In genomic region chr7:64192261-64192943, GRCm38 (mm10) we compare ENCODE assay signal across 8 mouse cellular contexts. TPM values are rescaled to one million over a fixed set of nuclear protein-coding genes. Genes with fewer than 3 reads are reported as not detected.
DNase-seq lines count a peak whose midpoint lies in the region; ATAC-seq and TF ChIP-seq lines count a peak whose summit lies in the region.

No protein-coding gene starts in this region.

- H3K9ac ChIP-seq in hindbrain, embryonic 11.5 days (ENCODE audit: low read depth, low read length) = no peak overlapping the region
- no peak overlapping the region for H3K9ac ChIP-seq in heart, adult 2 months (ENCODE audit: low read depth, low read length)
- H3K9ac ChIP-seq in stomach, embryonic 15.5 days = no peak overlapping the region
- no peak overlapping the region for H3K9ac ChIP-seq in forebrain, postnatal 0 days

- H3K4me1 ChIP-seq in hindbrain, embryonic 10.5 days (replicated peaks) = peaks cover 14% of the 10 kb centered on the region
- H3K4me1 ChIP-seq in hindbrain, embryonic 11.5 days (replicated peaks; ENCODE audit: control insufficient read depth, insufficient read depth, low read length) = no peaks in the 10 kb centered on the region
- peaks cover 8% of the 10 kb centered on the region for H3K4me1 ChIP-seq in heart, adult 2 months (ENCODE audit: control insufficient read depth, insufficient read depth, low read length)
- H3K4me1 ChIP-seq in stomach, embryonic 15.5 days = peaks cover 15% of the 10 kb centered on the region
- no peaks in the 10 kb centered on the region for H3K4me1 ChIP-seq in forebrain, postnatal 0 days (ENCODE audit: insufficient read depth)

- no peak overlapping the region for H3K4me2 ChIP-seq in hindbrain, embryonic 11.5 days (replicated peaks; ENCODE audit: low read depth, low read length)
- 0 out of 2 replicates have a peak overlapping the region, but pooled peaks have one; percentile 24 for H3K4me2 ChIP-seq in stomach, embryonic 15.5 days
- H3K4me2 ChIP-seq in forebrain, postnatal 0 days (ENCODE audit: low read depth) = no peak overlapping the region

- no peak overlapping the region for H3K4me3 ChIP-seq in hindbrain, embryonic 10.5 days
- H3K4me3 ChIP-seq in hindbrain, embryonic 11.5 days (ENCODE audit: low read depth, low read length) = no peak overlapping the region
- H3K4me3 ChIP-seq in heart, adult 2 months = no peak overlapping the region; the same call in 1 of the 2 replicates
- no peak overlapping the region for H3K4me3 ChIP-seq in stomach, embryonic 15.5 days (replicated peaks)
- no peak overlapping the region for H3K4me3 ChIP-seq in forebrain, postnatal 0 days (ENCODE audit: low read depth, low read length)

- peak overlapping the region; percentile 30; the same call in 1 of the 2 replicates for H3K27ac ChIP-seq in hindbrain, embryonic 10.5 days
- no peak overlapping the region for H3K27ac ChIP-seq in hindbrain, embryonic 11.5 days (ENCODE audit: low read depth, low read length)
- H3K27ac ChIP-seq in heart, adult 2 months = no peak overlapping the region; the same call in 1 of the 2 replicates
- H3K27ac ChIP-seq in stomach, embryonic 15.5 days = peak overlapping the region; percentile 52
- H3K27ac ChIP-seq in forebrain, postnatal 0 days (ENCODE audit: low read depth, low read length) = no peak overlapping the region

- peak; percentile 48 for TF ChIP-seq CTCF in heart, adult 2 months (IDR thresholded peaks at IDR 0.05)
- no peak for TF ChIP-seq CTCF in forebrain, postnatal 0 days (IDR thresholded peaks at IDR 0.05; ENCODE audit: low read depth)

- intact Hi-C loops in heart, adult 2 months (cut with DNase I) = no loop called here

- no peaks in the 10 kb centered on the region for H3K79me2 ChIP-seq in heart, adult 2 months (replicated peaks; ENCODE audit: control insufficient read depth, insufficient read depth, low read length)

- DNase-seq in hindbrain, embryonic 10.5 days (ENCODE audit: low spot score) = no peak
- DNase-seq in hindbrain, embryonic 11.5 days (ENCODE audit: low spot score) = no peak
- peak; percentile 51 for DNase-seq in 3T3-L1 (ENCODE audit: low read depth, low spot score)
- peak; percentile 31 for DNase-seq in adrenal gland, adult 2 months
- DNase-seq in heart, adult 2 months = peak; percentile 66 to 71
- peak; percentile 43 for DNase-seq in kidney, postnatal 14 days
- DNase-seq in forebrain, postnatal 0 days = no peak

- TF ChIP-seq POLR2A in heart, adult 2 months (IDR thresholded peaks at IDR 0.05; ENCODE audit: insufficient read depth, low read depth, low read length) = no peak

- TF ChIP-seq EP300 in heart, adult 2 months (IDR thresholded peaks at IDR 0.05; ENCODE audit: insufficient read depth, low read depth, low read length) = no peak

- no peaks in the 10 kb centered on the region for H3K9me3 ChIP-seq in hindbrain, embryonic 10.5 days
- no peaks in the 10 kb centered on the region for H3K9me3 ChIP-seq in hindbrain, embryonic 11.5 days (ENCODE audit: control insufficient read depth, low read length)
- H3K9me3 ChIP-seq in stomach, embryonic 15.5 days = no peaks in the 10 kb centered on the region
- H3K9me3 ChIP-seq in forebrain, postnatal 0 days (ENCODE audit: low read length) = no peaks in the 10 kb centered on the region

- WGBS in hindbrain, embryonic 10.5 days = 78% methylated on average over 14 of the region's 14 CpGs
- WGBS in hindbrain, embryonic 11.5 days = 78% methylated on average over 14 of the region's 14 CpGs
- 35% methylated on average over 14 of the region's 14 CpGs for WGBS in heart, adult 2 months
- 26% methylated on average over 14 of the region's 14 CpGs for WGBS in stomach, embryonic 15.5 days
- 67% methylated on average over 14 of the region's 14 CpGs for WGBS in forebrain, postnatal 0 days

- no peaks in the 10 kb centered on the region for H3K27me3 ChIP-seq in hindbrain, embryonic 10.5 days (ENCODE audit: insufficient read depth, poor library complexity, severe bottlenecking)
- H3K27me3 ChIP-seq in hindbrain, embryonic 11.5 days (ENCODE audit: control insufficient read depth, insufficient read depth, low read length) = no peaks in the 10 kb centered on the region
- H3K27me3 ChIP-seq in heart, adult 2 months (ENCODE audit: control insufficient read depth, insufficient read depth, low read length) = no peaks in the 10 kb centered on the region; the same call in 1 of the 2 replicates
- H3K27me3 ChIP-seq in stomach, embryonic 15.5 days (replicated peaks) = no peaks in the 10 kb centered on the region
- H3K27me3 ChIP-seq in forebrain, postnatal 0 days (ENCODE audit: insufficient read depth, low read length) = no peaks in the 10 kb centered on the region

- no peak for ATAC-seq in hindbrain, embryonic 11.5 days (ENCODE audit: low FRiP score)
- ATAC-seq in stomach, embryonic 15.5 days (ENCODE audit: insufficient read depth, low FRiP score, low read depth) = peak; percentile 56
- no peak for ATAC-seq in forebrain, postnatal 0 days

- no peaks in the 10 kb centered on the region for H3K36me3 ChIP-seq in hindbrain, embryonic 10.5 days
- H3K36me3 ChIP-seq in hindbrain, embryonic 11.5 days (ENCODE audit: control insufficient read depth, insufficient read depth, low read length) = no peaks in the 10 kb centered on the region
- no peaks in the 10 kb centered on the region for H3K36me3 ChIP-seq in heart, adult 2 months (ENCODE audit: control insufficient read depth, insufficient read depth, low read length)
- no peaks in the 10 kb centered on the region for H3K36me3 ChIP-seq in stomach, embryonic 15.5 days
- no peaks in the 10 kb centered on the region for H3K36me3 ChIP-seq in forebrain, postnatal 0 days (ENCODE audit: insufficient read depth)

RNA-seq across cellular contexts. Expression of gene Trpm1, which starts 38.8 kb away (rescaled TPM):
- 2.0 and 6.1 TPM in 2 replicates for polyA plus RNA-seq in hindbrain, embryonic 10.5 days (2016; fragmentation: Nextera tagmentation; extraction: Ambion mirVana)
- 0.74 and 0.92 TPM in 2 replicates for polyA plus RNA-seq in hindbrain, embryonic 11.5 days (2014; fragmentation: Nextera tagmentation; extraction: Ambion mirVana)
- not detected for total RNA-seq in adrenal gland, adult 2 months (2021)
- polyA plus RNA-seq in adrenal gland, adult 2 months (2012; rRNA removed) = not detected in 2 replicates
- not detected for total RNA-seq in heart, adult 2 months (2021)
- polyA plus RNA-seq in heart, adult 2 months (2012; rRNA removed) = 0.06 TPM in 2 replicates
- polyA plus RNA-seq in stomach, embryonic 15.5 days (2015; fragmentation: Nextera tagmentation; extraction: Ambion mirVana) = 0.18 TPM in 1 of 2 replicates, not detected in the other
- 0.23 TPM in 1 of 2 replicates, not detected in the other for total RNA-seq in forebrain, postnatal 0 days (2014; rRNA removed)
- 0.09 and 0.45 TPM in 2 replicates for polyA plus RNA-seq in forebrain, postnatal 0 days (2015; fragmentation: Nextera tagmentation; extraction: Ambion mirVana)

Comparison
In these comparisons a context has a peak if more than half of its experiments do, and no peak if none do; other contexts are left out.
1. H3K27ac ChIP-seq: peak in hindbrain, embryonic 10.5 days (single experiment) and stomach, embryonic 15.5 days (single experiment); none in hindbrain, embryonic 11.5 days (single experiment), heart, adult 2 months (single experiment) and forebrain, postnatal 0 days (single experiment).
2. DNase-seq: peak in 3T3-L1 (single experiment), adrenal gland, adult 2 months (single experiment), heart, adult 2 months (2 of 2) and kidney, postnatal 14 days (single experiment); none in hindbrain, embryonic 10.5 days (single experiment), hindbrain, embryonic 11.5 days (single experiment) and forebrain, postnatal 0 days (single experiment).